Mouse (Mus musculus): Measurements from ENCODE around the gene Gm20481.
"Not testable (repeated sequence)": the region's sequence is repeated elsewhere in the genome, so short reads cannot be mapped to it uniquely, and the experiment has no call there.

Gene Gm20481

DNA sequence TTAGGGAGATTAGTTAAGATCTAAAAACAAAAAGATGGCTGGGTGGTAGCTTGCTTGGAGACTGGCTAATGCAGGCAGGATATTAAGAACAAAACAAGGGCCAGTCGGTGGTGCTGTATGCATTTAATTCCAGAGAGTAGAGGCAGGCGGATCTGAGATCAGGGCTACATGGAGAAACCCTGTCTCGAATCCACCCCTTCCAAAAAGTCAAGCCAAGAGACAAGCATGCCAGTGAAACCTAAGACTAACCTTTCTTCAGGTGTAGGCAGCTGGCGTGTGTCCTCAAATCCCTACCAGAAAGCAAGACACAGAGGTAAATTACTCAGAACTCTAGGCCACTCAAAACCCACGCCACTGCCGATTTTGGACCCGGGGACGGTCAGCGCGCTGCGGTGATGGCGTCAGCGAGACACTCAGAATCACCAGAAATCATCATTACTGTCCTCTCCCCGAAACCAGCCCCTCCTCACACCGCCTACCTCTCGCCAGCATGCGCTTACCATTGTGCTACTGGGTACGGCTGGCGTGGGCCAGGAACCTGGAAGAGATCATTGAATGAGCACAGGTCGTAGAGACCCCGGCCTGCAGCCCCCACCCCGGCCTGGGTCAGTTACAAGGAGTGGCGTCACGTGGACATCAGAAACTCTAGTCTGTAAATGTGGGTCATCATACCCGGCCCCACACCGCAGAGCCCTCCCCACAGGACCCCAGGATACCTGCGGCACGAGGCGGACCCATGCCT, 17.9 kb upstream of the Gm20481 start:
- DNase-seq, result no peak

GRCm38 (mm10) chr17:34952378-34953040, 17.2 kb upstream of the Gm20481 start:
- peak; percentile 77 to 82 for DNase-seq

GRCm38 (mm10) chr17:34953258-34953657, 16.5 kb upstream of the Gm20481 start:
- no peak for DNase-seq

DNA sequence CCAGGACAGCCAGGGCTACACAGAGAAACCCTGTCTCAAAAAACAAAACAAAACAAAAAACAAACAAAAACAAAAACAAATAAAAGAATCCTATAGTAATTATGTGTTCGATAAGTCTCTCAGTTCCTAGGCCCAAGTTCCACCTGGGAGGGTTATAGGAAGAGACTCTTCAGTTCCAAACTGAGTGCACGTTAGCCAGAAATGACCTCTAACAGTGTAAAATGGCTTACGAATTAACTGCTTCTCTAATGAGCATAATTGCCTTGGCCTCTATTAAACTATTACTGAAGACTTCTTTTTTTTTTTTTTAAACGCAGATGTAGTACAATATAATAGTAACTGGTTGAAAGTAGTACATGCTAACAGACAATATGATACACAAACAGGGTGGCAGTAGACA, 15.8 kb upstream of the Gm20481 start:
- no peak for DNase-seq

GRCm38 (mm10) chr17:34954831-34955230, 14.9 kb upstream of the Gm20481 start:
- no peak for DNase-seq

GRCm38 (mm10) chr17:34955884-34956283, 13.8 kb upstream of the Gm20481 start:
- no peak for DNase-seq

- no peak for DNase-seq
Measured at GRCm38 (mm10) chr17:34956340-34956739, 13.4 kb upstream of the Gm20481 start.

GRCm38 (mm10) chr17:34957291-34957690, 12.4 kb upstream of the Gm20481 start:
- not testable (repeated sequence) for DNase-seq

- DNase-seq, result not testable (repeated sequence)
Measured at GRCm38 (mm10) chr17:34957966-34958365, 11.7 kb upstream of the Gm20481 start.

- DNase-seq, result not testable (repeated sequence)
Measured at GRCm38 (mm10) chr17:34958734-34959129, 11.0 kb upstream of the Gm20481 start.

- DNase-seq, result peak; percentile 77 to 86
Measured at GRCm38 (mm10) chr17:34959130-34959778, 10.5 kb upstream of the Gm20481 start, which contains the start of gene Hspa1b. Hspa1b (minus strand) TSS chr17:34959238.

GRCm38 (mm10) chr17:34959881-34960515, 9.7 kb upstream of the Gm20481 start:
- no peak for DNase-seq

- DNase-seq, result no peak
Measured at GRCm38 (mm10) chr17:34960702-34961493, 8.8 kb upstream of the Gm20481 start.

- DNase-seq, result no peak
Measured at GRCm38 (mm10) chr17:34962125-34962524, 7.6 kb upstream of the Gm20481 start.

DNA sequence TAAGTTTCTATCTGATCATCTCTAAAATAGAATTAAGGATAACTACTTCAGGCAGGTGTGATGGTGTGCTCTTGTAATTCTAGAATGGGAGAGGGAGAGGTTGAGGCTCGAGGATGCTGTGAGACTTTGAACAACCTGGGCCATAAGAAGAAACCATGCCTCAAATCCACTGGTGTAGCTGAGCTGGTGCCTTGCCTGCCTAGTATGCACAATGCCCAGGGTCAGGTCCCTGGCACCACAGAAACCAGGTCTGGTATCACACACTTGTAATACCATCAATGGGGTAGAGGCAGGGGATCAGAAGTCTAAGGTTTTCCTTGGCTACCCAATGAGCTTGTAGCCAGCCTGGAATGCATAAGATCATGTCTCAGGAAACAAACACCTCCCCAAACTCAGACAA, 6.9 kb upstream of the Gm20481 start:
- DNase-seq, result no peak

- no peak for DNase-seq
Measured at GRCm38 (mm10) chr17:34964640-34965049, 5.1 kb upstream of the Gm20481 start.

DNA sequence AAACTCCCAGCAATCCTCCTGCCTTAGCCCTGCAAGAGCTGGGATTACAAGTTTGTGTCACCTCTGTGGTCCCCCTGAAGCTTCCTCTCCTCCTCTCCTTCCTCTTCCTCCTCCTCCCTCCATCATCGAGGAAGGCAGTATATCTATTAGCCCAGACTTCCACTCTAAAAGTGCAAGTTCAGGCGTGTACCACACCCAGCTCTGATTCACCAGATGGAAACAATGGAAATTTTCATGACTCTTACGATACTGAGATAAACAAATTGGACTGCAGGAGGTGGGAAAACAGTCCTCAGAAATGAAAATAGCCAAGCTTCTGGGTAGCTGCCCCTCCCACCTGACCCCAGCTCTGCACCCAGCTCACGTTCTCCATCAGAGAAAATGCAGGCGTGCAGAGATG, 4.1 kb upstream of the Gm20481 start:
- no peak for DNase-seq

DNA sequence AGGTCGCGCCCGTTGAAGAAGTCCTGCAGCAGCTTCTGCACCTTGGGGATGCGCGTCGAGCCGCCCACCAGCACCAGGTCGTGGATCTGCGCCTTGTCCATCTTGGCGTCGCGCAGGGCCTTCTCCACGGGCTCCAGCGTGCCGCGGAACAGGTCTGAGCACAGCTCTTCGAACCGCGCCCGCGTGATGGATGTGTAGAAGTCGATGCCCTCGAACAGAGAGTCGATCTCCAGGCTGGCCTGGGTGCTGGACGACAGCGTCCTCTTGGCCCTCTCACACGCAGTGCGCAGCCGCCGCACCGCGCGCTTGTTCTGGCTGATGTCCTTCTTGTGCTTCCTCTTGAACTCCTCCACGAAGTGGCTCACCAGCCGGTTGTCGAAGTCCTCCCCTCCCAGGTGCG, 1.1 kb downstream of the Gm20481 start:
- DNase-seq, result not testable (repeated sequence)

- DNase-seq, result not testable (repeated sequence)
Measured at GRCm38 (mm10) chr17:34971694-34972068, 2.0 kb downstream of the Gm20481 start.

GRCm38 (mm10) chr17:34972069-34972749, 2.5 kb downstream of the Gm20481 start, which contains the start of the genes Hspa1a and Hspa1l:
Hspa1a (minus strand) TSS chr17:34972156.
Hspa1l (plus strand) TSS chr17:34972703.
- peak; percentile 76 to 87 for DNase-seq
